Mouse (Mus musculus) gastrocnemius, postnatal 10 days (tissue): Measurements from ENCODE around the gene Dock10. TPM values are rescaled to one million over a fixed set of nuclear protein-coding genes. Genes with fewer than 3 reads are reported as not detected.

ENCODE experiments used
- DNase-seq: peaks from one replicate; pipeline ENCODE4 v3.0.0; 2021; ENCODE audit warnings: mixed read lengths
- total RNA-seq, 2 experiments: library from RNA; stranded (reverse); gene quantifications; 2 replicates each; pipeline ENCODE4 v1.2.3; 2021

Dock10 gene
- total RNA-seq, 2 experiments from 2014 or later = 12.0 to 17.2 TPM

DNA sequence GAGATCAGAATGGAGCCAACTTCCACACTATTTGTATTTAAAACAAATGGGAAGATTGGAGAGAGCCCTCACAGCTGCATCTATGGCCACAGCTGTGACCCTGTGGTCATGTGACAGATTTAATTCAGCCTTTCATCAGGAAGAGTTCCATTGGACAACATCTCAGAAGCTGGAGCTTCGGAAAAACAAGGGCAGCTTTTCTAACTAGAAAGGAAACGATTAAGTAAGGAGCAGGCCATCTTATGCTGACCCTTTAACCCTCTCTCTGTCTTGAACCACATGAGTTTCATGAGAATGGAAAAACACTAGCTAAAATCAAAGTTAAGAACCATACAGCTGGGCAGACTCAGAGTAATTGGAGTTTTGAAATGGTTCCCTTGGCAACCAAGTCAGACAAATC lies 101.9 kb downstream of the Dock10 start:
- DNase-seq = no peak

DNA sequence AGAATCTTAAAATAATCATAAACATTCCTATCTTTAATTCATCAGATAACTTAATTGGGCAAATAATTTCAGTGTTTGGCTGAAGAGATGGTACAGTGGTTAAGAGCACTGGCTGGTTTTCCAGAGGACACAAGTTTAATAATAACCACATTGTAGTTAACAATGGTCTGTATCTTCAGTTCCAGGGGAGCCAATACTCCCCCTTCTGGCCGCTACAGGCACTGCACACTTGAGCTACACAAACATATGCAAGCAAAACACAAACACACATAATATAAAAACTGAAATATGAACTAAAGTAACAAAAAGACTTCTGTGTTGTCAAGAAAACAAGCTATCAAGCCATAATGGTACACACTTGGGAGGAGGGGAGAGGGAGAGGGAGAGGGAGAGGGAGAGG lies 102.5 kb downstream of the Dock10 start:
- DNase-seq = no peak

DNA sequence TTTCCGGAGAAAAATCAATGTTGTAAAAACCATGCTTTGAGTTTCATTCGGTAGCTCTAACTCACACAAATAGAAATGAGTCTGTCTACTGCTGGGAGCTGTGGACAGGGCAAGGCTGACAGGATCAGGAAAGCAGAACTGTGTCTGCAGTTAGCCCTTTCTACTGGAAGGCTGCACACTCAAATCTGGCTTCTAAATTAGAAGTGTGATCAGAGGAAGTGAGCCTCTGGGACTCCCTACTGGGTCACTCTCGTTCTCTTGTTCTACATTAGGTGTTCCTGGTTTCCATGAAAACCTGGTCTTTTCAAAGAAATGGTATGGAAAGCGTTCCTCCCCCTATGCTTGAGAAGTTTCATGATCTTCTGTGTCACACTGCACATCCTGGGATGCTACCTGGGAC lies 103.1 kb downstream of the Dock10 start:
- no peak for DNase-seq

DNA sequence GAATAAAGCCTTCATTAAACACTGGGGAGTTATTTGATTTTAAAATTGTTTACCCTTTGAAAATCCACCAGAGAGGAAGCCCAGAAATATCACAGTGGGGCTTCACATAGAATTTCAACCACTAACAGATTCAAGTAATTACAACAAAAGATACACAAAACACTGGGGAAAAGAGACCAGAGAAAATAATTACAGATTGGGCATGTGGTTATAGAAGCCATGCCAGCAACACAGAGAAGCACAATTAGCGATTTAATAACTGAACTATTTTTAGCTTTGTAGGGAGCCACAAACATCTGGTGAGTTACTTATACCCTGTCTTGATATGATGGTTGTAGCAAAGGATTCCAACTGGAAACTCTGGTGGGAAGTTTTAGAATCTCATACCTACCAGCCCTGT lies 104.2 kb downstream of the Dock10 start:
- DNase-seq = no peak

DNA sequence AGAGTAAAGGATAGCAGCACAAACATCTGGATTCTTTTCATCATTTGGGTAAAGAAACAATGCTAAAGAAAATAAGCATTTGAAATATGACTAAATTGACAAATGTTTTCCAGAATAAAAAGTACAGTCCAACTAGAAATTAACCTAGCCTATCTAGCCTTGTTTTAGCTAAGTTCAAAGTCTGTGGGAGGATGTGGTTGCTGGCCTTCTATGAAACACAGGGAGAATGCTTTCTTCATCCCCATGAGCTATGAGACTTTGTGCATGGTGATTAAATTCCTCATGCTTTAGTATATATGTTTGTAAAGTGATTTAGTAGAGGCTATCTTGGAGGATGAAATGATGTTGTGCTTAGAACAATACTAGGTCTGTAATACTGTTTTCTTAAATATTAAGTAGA lies 105.5 kb downstream of the Dock10 start:
- no peak for DNase-seq

DNA sequence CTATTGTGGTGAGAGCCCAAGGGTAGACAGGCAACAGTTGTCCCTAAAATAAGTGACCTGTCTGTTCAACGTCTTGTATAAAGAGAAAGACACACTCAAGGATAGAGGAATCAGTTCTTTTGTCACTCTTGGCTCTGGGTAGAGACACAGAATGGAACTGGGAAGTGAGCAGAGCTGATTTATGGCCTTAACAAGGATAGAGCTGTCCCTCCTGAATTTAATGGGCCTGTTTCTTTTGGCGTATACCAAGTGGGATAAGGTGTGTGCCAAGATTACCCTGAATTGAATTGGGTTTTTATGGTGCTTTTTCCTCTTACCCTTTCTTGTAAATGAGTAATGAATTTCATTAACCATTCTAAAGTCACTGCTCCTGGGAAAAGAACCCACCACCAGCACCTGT lies 106.2 kb downstream of the Dock10 start:
- DNase-seq = no peak

DNA sequence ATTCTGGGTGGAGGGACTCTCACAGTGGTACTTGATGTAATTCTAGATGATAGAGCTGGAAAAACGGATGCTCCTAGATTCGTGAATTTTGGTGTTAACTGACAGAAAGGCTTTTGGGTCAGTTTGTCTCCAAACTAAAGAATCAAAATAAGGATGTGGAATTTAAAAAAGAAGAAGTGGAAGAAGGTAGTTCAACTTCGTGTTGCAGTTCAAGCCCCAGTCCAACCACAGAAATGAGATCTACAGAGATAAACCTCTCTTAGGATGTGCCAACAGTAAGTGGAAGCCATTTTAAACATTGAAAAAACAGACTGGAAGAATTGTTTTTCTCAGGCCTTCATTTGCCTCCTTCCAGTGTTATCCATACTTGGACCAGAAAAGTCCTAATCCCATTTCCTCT lies 111.7 kb downstream of the Dock10 start:
- no peak for DNase-seq

DNA sequence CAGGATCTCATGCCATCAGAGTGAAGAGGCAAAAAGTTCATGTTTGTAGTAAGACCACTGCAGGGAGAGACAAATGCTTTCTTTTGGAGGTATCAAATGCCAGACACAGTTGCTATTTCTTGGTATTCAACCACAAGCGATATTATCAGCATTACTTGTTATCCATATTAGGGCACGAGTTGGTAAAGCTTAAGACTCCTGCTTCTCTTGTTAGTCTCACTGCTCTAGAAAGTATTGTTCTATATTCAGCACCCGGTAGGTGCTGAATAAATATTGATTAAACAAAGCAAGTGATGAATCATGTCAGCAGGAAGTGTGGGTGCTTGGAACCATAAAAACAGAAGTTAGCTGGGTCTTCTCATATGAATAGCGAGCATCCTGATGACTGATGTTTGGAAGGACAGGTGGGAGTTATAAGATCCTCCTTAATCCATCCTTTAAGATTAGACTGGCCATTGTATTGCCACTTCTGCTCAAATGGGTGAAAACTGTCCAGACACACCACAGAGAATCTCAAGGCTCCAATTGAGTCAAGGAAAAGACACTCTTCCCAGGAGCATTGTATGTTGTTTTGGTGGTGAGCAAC lies 114.4 kb downstream of the Dock10 start:
- no peak for DNase-seq

DNA sequence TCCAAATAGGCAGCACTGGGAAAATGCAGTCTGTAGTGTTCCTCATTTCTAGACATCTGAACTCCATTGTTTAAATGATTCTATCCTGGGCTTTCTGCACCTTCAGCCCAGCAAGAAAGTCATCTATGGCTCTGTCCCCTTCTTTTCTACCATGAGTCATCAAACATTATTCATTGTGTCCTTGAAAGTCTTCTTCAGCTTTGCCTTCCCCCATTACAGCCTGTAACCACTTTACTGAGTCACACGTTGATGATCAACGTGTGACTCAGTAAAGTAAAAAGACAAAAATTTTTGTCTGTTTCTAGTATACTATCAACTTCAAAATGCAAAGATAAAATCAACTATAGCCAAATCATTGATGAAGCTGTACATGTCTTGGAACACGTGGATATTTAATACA lies 116.5 kb downstream of the Dock10 start:
- no peak for DNase-seq

DNA sequence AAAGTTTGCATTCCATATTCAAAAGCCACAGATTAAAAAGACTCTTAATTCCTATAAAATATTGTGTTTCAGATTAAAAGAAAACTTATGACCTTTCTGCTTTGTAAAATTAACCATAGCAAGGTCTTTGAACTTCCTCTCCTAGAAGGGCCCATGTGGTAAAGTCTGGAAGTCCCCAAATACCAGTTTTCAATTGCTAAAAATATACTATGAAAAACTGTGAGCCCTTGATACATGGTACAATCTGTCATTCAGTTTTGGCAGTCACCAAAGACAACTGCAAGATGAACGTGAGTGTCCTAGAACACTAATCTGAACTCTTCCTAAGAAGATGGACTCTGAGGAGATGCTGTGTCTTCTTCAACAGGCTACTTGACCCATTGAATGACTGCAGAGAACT lies 117.0 kb downstream of the Dock10 start:
- DNase-seq = no peak

DNA sequence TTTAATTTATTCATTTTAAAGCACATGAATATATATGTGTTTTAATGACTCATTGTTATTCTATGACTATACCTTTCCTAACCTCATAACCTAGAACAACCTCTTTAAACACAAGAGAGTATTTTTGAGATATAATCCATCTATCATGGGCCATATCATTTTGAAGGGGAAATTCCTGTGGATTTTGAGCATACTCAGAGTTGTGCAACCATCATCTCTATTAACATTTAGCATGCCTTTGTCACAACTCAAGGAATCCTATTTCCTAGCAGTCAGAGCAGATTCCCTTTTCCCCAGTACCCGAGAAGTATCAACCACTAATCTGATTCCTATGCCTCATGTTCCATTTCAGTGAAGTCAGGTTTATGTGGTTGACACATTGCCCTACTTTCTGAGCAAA lies 118.8 kb downstream of the Dock10 start:
- DNase-seq = no peak

DNA sequence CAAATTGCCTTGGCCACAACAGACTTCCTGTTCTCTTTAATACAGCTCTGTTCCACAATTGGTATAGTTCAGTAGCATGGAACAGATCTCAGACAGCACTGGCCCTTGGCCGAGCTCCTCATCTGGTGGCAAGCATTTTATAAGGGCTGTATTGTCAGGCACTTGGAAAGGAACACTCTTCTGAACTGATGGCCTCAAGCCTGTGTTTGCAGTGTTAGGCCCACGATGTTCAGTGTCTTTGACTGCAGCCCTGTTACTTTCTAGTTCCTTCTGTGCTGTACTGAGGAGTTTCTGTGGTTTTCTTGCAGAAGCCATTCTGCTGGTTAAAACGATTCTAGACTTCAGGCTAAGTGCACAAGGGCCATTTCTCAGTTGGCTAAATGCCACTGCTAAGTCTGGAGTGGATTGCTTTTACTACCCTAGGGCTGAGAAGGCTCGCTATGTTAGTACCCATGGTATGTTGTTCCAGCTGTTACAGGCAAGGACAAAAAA lies 121.1 kb downstream of the Dock10 start:
- DNase-seq = peak; percentile 29

DNA sequence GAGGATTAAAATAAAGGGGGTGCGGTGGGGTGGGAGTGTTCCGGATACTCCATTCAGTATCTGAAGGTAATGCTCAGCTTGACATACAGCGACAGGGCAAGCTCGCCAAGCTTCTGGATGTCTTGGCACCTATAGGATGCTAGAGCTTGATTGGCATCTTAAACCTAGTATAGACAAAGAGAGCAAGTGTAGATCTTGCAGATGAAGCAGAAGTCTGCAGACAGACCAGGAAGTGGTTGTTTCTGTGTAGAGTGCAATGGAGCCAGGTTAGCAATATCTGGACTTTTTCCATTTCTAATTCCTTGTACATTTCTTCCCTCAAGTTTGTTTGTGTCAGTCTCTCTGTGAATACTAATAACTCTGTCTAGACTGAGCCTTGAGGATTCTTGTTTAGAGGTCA lies 122.5 kb downstream of the Dock10 start:
- no peak for DNase-seq

DNA sequence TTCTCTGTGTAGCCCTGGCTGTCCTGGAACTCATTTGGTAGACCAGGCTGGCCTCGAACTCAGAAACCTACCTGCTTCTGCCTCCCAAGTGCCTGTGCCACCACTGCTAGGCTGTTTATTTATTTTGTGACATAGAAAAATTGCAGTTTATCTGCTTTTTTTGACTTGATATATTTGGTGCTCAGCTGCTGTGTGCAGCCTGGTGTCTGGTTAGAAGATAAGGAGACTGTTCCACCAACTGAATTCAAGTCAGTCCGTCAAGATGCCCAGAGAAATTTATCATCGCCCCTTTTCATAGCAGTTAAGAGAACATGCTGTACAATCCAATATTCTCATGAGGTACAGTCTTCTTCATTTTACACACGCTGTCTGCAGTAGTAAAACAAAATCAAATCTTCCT lies 124.8 kb downstream of the Dock10 start:
- no peak for DNase-seq

DNA sequence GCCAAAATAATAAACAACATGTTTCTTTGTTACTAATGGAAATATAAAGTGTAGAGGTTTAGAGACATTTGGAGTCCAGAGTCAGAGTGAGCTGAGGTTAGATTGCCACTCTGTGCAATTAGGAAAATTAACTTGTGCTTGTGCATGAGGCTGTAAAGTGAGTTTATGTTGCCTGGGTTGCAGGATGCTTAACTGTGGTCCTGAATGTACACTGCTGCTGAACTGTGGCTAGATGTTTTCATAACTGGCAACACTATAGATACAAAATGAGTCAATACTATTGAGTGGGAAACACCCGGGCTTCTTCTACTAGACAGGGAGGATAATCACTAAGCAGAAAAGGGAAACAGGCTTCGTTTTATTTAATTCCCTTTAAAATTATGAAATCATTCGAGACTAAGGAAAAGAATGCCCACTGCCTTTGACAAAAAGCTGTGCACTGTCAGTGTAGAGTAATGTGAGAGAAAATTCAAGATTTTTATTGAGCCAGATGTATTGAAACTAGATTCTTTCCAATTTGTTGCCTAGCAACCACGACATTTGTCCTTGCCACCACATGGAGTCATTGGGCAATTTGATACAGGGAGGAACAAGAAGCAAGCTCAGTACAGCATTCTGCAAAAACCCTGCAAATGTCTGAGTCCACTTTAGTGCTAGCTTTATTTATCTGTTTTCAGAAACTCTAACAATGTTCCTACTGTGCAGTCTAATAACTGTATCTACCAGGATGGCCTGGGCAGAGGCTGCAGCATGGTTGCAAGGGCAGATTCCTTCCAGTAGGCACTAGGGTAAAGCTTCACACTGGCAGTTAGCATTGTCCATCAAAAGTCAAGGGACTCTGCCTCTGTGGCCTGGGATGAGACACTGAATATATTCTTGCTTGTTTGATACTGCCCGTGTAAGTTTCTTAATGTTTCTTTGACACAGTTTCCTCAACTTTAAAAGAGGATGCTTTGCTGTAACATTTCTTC lies 127.9 kb downstream of the Dock10 start:
- DNase-seq = no peak

DNA sequence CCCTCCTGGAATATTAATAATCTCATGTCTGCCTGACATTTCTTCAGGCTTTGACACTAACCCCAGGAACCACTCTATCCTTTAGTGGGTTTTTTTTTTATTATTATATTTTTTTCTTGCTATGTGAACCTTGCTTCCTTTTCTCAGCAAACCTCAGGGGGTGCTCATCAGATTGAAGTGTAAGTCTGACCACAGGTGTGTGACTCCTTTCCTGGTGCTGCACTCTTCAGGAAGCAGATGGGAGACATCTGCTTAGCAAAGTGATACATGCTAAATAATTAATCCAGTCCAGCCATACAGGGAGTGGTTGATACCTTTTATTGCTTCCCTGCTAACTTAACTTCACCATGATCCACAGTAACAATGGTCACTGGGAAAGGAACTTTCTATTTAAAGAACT lies 130.3 kb downstream of the Dock10 start:
- no peak for DNase-seq

DNA sequence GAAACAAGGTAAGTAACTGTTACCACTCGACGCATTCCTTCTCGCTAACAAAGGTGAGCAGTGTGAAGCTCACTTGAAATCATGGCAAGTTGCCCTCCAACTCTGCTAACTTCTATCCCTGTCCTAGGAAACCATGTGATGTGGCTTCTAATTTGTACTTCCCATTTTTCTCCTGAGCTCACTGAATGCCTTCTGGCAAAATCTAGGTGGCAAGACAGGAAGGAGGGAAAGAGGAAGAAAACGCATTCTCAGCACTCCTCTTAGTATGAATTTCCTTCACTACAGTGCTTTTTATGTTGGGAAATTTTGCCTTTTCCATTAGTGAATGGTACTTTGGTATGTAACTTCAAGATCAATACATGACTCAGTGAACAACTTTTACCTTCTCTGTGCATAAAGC lies 131.5 kb downstream of the Dock10 start:
- DNase-seq = no peak

DNA sequence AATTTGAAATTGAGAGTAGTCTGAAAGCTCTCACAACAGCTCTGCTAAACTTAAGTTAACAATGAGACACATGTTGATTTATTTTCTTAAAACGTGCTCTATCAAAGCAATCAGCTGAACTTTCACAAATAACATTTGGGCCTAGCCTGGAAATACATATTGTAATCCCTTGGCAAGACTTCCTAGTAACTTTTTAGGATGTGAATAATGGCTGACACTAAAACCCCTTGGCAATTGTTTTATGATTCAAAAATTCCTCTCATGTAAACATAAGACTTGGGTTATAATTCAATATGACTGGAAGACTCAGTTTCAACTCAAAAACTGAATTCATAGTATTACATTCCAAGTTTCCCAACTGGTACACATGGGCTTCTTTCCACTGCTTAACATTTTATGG lies 133.0 kb downstream of the Dock10 start:
- no peak for DNase-seq

DNA sequence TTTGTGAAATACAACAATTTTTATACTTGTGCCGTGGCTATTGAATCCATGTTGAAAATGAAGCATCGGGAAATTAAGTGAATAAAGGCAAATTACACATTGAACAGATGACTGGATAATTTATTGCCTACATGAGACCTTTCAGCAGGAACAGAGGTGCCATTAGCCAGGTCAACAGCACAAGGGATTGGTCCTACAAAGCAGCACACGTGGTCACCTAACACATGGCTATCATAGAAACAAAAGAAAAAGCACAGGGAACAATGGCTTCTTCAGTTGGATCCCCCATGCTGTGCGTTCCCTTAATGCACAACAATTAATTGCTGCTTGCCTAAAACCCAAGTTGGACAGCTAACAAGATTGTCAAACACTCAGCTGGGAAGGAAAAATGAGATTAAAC lies 133.8 kb downstream of the Dock10 start:
- no peak for DNase-seq

DNA sequence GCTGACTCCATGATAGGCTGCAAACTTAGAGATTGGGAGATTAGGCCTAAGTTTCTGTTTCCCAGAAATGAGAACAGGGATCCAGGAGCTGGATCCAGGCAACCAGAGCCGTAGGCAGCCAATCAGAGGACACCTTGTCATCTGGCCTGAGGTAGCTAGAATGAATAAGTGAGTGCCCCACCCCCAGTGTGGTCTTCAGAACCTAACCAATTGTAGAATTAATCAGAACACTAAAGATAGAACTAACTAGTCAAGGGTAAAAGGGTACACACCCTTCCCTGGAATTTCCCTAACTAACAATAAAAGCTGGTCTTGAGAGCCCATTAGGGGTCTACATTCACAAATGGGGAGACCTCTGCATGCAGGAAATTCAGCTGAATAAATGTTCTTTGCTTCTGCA lies 135.7 kb downstream of the Dock10 start:
- DNase-seq = no peak

DNA sequence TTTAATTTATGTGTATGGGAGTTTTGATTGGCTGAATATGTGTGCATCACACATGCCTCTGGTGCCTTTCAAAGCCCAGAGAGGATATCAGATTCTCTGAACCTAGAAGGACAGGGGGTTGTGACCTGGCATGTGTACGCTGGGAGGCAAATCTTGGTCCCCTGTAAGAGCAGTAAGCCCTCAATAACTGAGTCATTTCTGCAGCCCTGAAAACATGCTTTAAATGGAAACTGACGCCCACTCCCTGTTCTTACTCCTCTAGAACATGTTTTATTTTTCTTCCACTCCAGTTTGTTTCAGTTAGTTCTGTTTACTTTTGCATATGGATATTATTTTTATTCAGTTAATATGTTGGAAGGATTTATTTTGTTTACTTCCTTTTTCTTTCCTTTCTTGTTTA lies 139.2 kb downstream of the Dock10 start:
- DNase-seq = no peak

DNA sequence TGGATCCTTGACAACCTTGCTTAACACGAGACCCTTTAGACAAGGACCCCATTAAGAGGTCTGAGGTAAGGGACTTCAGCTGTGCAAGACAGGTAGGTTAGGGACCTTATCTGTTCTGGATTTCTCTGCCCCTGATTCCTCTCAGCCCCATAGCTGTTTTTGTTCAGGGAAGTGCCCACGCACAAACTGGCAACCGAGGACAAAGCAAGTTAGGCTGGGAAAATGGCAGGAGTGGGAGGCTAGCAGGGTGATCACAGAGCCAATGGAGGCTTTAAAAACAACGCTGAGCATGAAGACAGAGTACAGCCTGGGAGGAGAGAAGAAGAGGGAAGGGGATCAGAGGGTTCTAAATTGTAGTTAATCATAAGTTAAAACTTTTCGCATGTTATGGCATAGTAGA lies 141.7 kb downstream of the Dock10 start:
- DNase-seq = no peak

DNA sequence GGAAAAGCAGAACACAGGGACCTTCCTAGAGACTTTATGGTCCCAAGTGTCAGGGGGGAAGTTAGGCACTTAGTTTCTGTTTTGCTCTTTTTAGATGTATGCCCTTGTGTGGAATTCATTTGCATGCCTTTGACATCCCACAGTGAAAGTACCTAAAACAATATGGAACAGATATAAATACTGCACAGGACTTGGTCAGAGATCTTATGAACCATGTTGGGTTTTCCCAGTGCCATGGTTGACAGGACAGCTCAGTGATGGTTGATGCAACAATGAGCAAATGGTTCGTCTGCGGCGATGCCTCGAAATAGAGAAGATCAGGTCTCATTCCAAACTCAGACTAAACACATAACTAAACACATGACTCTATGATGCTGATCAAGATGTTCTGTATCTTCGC lies 143.6 kb downstream of the Dock10 start:
- no peak for DNase-seq
